Mouse (Mus musculus): Measurements from ENCODE around the gene B4galt1. TPM values are rescaled to one million over a fixed set of nuclear protein-coding genes. Genes with fewer than 3 reads are reported as not detected.

B4galt1 gene
- 38.1 and 56.3 TPM in 2 replicates for polyA plus RNA-seq (2015; fragmentation: Nextera tagmentation; extraction: Ambion mirVana)

GRCm38 (mm10) chr4:40853565-40854386, at the start of gene B4galt1:
Gene B4galt1, minus strand, starts transcription at chr4:40854005.

GRCm38 (mm10) chr4:40757780-40758420, 95.9 kb downstream of the B4galt1 start, which contains the start of gene Smu1:
Gene Smu1, minus strand, starts transcription at chr4:40757923.

Small RNA genes lying within 50 kb of the gene (microRNA-seq; reads per million reads assigned to microRNA genes)
- gene Gm24112 (ENCODE audit: borderline replicate concordance, insufficient number of aligned reads) (not detected), gene Gm25931 (ENCODE audit: borderline replicate concordance, insufficient number of aligned reads) (not detected), gene Mir5123 (ENCODE audit: borderline replicate concordance, insufficient number of aligned reads) (not detected)

Other genes starting within 250 kb of the B4galt1 start
- 31.3 and 33.3 TPM in 2 replicates for gene Aptx, start 150.8 kb downstream of the B4galt1 start, polyA plus RNA-seq (2015; fragmentation: Nextera tagmentation; extraction: Ambion mirVana)
- 338 and 374 TPM in 2 replicates for gene Dnaja1, start 131.9 kb downstream of the B4galt1 start, polyA plus RNA-seq (2015; fragmentation: Nextera tagmentation; extraction: Ambion mirVana)
- 101 and 134 TPM in 2 replicates for gene Smu1, start 96.1 kb downstream of the B4galt1 start, polyA plus RNA-seq (2015; fragmentation: Nextera tagmentation; extraction: Ambion mirVana)
- gene Spink4, start 66.0 kb upstream of the B4galt1 start, polyA plus RNA-seq (2015; fragmentation: Nextera tagmentation; extraction: Ambion mirVana): 7.0 and 10.7 TPM in 2 replicates
- 254 and 306 TPM in 2 replicates for gene Bag1, start 94.3 kb upstream of the B4galt1 start, polyA plus RNA-seq (2015; fragmentation: Nextera tagmentation; extraction: Ambion mirVana)
- 220 and 221 TPM in 2 replicates for gene Chmp5, start 94.4 kb upstream of the B4galt1 start, polyA plus RNA-seq (2015; fragmentation: Nextera tagmentation; extraction: Ambion mirVana)
- gene Nfx1, start 116.9 kb upstream of the B4galt1 start, polyA plus RNA-seq (2015; fragmentation: Nextera tagmentation; extraction: Ambion mirVana): 36.2 and 69.4 TPM in 2 replicates
- gene Aqp7, start 194.1 kb upstream of the B4galt1 start, polyA plus RNA-seq (2015; fragmentation: Nextera tagmentation; extraction: Ambion mirVana): 0.99 and 1.6 TPM in 2 replicates
- gene Aqp3, start 244.2 kb upstream of the B4galt1 start, polyA plus RNA-seq (2015; fragmentation: Nextera tagmentation; extraction: Ambion mirVana): 1.7 and 3.5 TPM in 2 replicates